ENCODE assay signal across 11 mouse cellular contexts in genomic region chr4:106869539-106869951, GRCm38 (mm10). TPM values are rescaled to one million over a fixed set of nuclear protein-coding genes. Genes with fewer than 3 reads are reported as not detected.
DNase-seq lines count a peak whose midpoint lies in the region; ATAC-seq lines count a peak whose summit lies in the region.
"Had no signal": no experiment of that assay in that cellular context is flagged by ENCODE, and none has a peak within 500 bp of the region (broad histone marks: within the 10 kb centered on the region; RNA-seq: fewer than 3 reads in every experiment).

No protein-coding gene starts in this region.

- H3K4me3 ChIP-seq in forebrain, embryonic 10.5 days, result no peak overlapping the region
- H3K4me3 ChIP-seq in forebrain, embryonic 16.5 days (replicated peaks; ENCODE audit: low read length), result no peak overlapping the region
- H3K4me3 ChIP-seq in midbrain, embryonic 10.5 days, result no peak overlapping the region
- H3K4me3 ChIP-seq in midbrain, embryonic 16.5 days (ENCODE audit: low read depth, low read length), result no peak overlapping the region
- H3K4me3 ChIP-seq in limb, embryonic 12.5 days (replicated peaks), result no peak overlapping the region
- H3K4me3 ChIP-seq: lung, embryonic 15.5 days had no signal

- ATAC-seq in forebrain, embryonic 16.5 days, result no peak
- ATAC-seq in midbrain, embryonic 16.5 days, result no peak
- ATAC-seq in limb, embryonic 12.5 days (ENCODE audit: insufficient number of reproducible peaks, insufficient read depth, low FRiP score, low TSS enrichment, low read depth), result no peak

- peak overlapping the region; percentile 58; the same call in 1 of the 2 replicates for H3K27ac ChIP-seq in forebrain, embryonic 10.5 days
- H3K27ac ChIP-seq in forebrain, embryonic 16.5 days (ENCODE audit: low read length), result no peak overlapping the region
- peak overlapping the region; percentile 57 for H3K27ac ChIP-seq in midbrain, embryonic 10.5 days (replicated peaks)
- no peak overlapping the region for H3K27ac ChIP-seq in midbrain, embryonic 16.5 days (ENCODE audit: low read length)
- H3K27ac ChIP-seq in limb, embryonic 12.5 days, result 0 out of 2 replicates have a peak overlapping the region, but pooled peaks have one; percentile 50
- H3K27ac ChIP-seq: lung, embryonic 15.5 days had no signal

- intact Hi-C loops in left cerebral cortex, postnatal 14 days (cut with DNase I), result no loop called here

- H3K9me3 ChIP-seq in forebrain, embryonic 10.5 days, result no peaks in the 10 kb centered on the region
- no peaks in the 10 kb centered on the region for H3K9me3 ChIP-seq in forebrain, embryonic 16.5 days (ENCODE audit: control insufficient read depth, low read length)
- no peaks in the 10 kb centered on the region; the same call in 1 of the 2 replicates for H3K9me3 ChIP-seq in midbrain, embryonic 10.5 days (replicated peaks)
- H3K9me3 ChIP-seq in midbrain, embryonic 16.5 days (replicated peaks; ENCODE audit: control insufficient read depth, low read length, poor library complexity, severe bottlenecking), result no peaks in the 10 kb centered on the region
- no peaks in the 10 kb centered on the region for H3K9me3 ChIP-seq in limb, embryonic 12.5 days
- H3K9me3 ChIP-seq: lung, embryonic 15.5 days had no signal

- no peaks in the 10 kb centered on the region for H3K36me3 ChIP-seq in forebrain, embryonic 10.5 days (replicated peaks)
- H3K36me3 ChIP-seq in forebrain, embryonic 16.5 days (ENCODE audit: control insufficient read depth, insufficient read depth), result no peaks in the 10 kb centered on the region
- no peaks in the 10 kb centered on the region for H3K36me3 ChIP-seq in midbrain, embryonic 10.5 days
- no peaks in the 10 kb centered on the region for H3K36me3 ChIP-seq in midbrain, embryonic 16.5 days (ENCODE audit: control insufficient read depth, insufficient read depth, low read length)
- no peaks in the 10 kb centered on the region for H3K36me3 ChIP-seq in limb, embryonic 12.5 days
- H3K36me3 ChIP-seq: lung, embryonic 15.5 days had no signal

- DNase-seq in forebrain, embryonic 10.5 days (ENCODE audit: extremely low spot score, low spot score), result no peak
- DNase-seq in midbrain, embryonic 10.5 days (ENCODE audit: low spot score), result no peak
- peak; percentile 24 for DNase-seq in thymus, postnatal 25 days
- DNase-seq in left cerebral cortex, postnatal 14 days (ENCODE audit: low spot score in 2 of 2), result no peak
- DNase-seq in embryo, embryonic 11 days, result no peak
- DNase-seq: adrenal gland, postnatal 10 days; kidney, adult 9 months had no signal

- H3K4me1 ChIP-seq in forebrain, embryonic 10.5 days, result peaks cover 49% of the 10 kb centered on the region
- peaks cover 20% of the 10 kb centered on the region for H3K4me1 ChIP-seq in forebrain, embryonic 16.5 days (replicated peaks; ENCODE audit: control insufficient read depth, insufficient read depth, low read length)
- H3K4me1 ChIP-seq in midbrain, embryonic 10.5 days, result peaks cover 49% of the 10 kb centered on the region
- peaks cover 13% of the 10 kb centered on the region for H3K4me1 ChIP-seq in midbrain, embryonic 16.5 days (ENCODE audit: control insufficient read depth, insufficient read depth, low read length)
- H3K4me1 ChIP-seq in limb, embryonic 12.5 days (replicated peaks), result peaks cover 47% of the 10 kb centered on the region

- H3K9ac ChIP-seq in forebrain, embryonic 16.5 days (replicated peaks; ENCODE audit: low read depth, low read length), result no peak overlapping the region
- H3K9ac ChIP-seq in midbrain, embryonic 16.5 days (ENCODE audit: low read depth, low read length), result no peak overlapping the region
- H3K9ac ChIP-seq in limb, embryonic 12.5 days (replicated peaks), result no peak overlapping the region
- H3K9ac ChIP-seq: lung, embryonic 15.5 days had no signal

- 83% methylated on average over 3 of the region's 3 CpGs for WGBS in forebrain, embryonic 10.5 days
- WGBS in forebrain, embryonic 16.5 days, result 80% methylated on average over 3 of the region's 3 CpGs
- 82% methylated on average over 3 of the region's 3 CpGs for WGBS in midbrain, embryonic 10.5 days
- 72% methylated on average over 3 of the region's 3 CpGs for WGBS in midbrain, embryonic 16.5 days
- WGBS in limb, embryonic 12.5 days, result 52% methylated on average over 3 of the region's 3 CpGs

- no peak overlapping the region for H3K4me2 ChIP-seq in forebrain, embryonic 16.5 days (ENCODE audit: low read length)
- H3K4me2 ChIP-seq in midbrain, embryonic 16.5 days (ENCODE audit: low read length), result no peak overlapping the region
- no peak overlapping the region for H3K4me2 ChIP-seq in limb, embryonic 12.5 days
- H3K4me2 ChIP-seq: lung, embryonic 15.5 days had no signal

- H3K27me3 ChIP-seq in forebrain, embryonic 10.5 days (ENCODE audit: poor library complexity, severe bottlenecking), result no peaks in the 10 kb centered on the region
- no peaks in the 10 kb centered on the region for H3K27me3 ChIP-seq in forebrain, embryonic 16.5 days (replicated peaks; ENCODE audit: control insufficient read depth, insufficient read depth, low read length)
- 0 out of 2 replicates have a peak, but pooled peaks cover 3% of the 10 kb centered on the region for H3K27me3 ChIP-seq in midbrain, embryonic 10.5 days (ENCODE audit: low read depth, poor library complexity, severe bottlenecking)
- H3K27me3 ChIP-seq in midbrain, embryonic 16.5 days (ENCODE audit: control insufficient read depth, insufficient read depth, low read depth, low read length), result no peaks in the 10 kb centered on the region
- no peaks in the 10 kb centered on the region for H3K27me3 ChIP-seq in limb, embryonic 12.5 days
- H3K27me3 ChIP-seq: lung, embryonic 15.5 days had no signal

RNA-seq across cellular contexts. Expression of gene Ssbp3, which starts 41.0 kb away (rescaled TPM):
- polyA plus RNA-seq in forebrain, embryonic 10.5 days (2016; fragmentation: Nextera tagmentation; extraction: Ambion mirVana), result 128 and 134 TPM in 2 replicates
- polyA plus RNA-seq in forebrain, embryonic 16.5 days (2015; fragmentation: Nextera tagmentation; extraction: Ambion mirVana), result 163 and 167 TPM in 2 replicates
- 119 and 136 TPM in 2 replicates for polyA plus RNA-seq in midbrain, embryonic 10.5 days (2016; fragmentation: Nextera tagmentation; extraction: Ambion mirVana)
- 129 and 164 TPM in 2 replicates for polyA plus RNA-seq in midbrain, embryonic 16.5 days (2015; fragmentation: Nextera tagmentation; extraction: Ambion mirVana)
- polyA plus RNA-seq in limb, embryonic 12.5 days (2016; fragmentation: Nextera tagmentation; extraction: Ambion mirVana), result 278 and 295 TPM in 2 replicates
- total RNA-seq in left cerebral cortex, postnatal 14 days (2021), result 100 to 1,000 TPM; 109 to 115 TPM

Comparison
In these comparisons a context has a peak if more than half of its experiments do, and no peak if none do; other contexts are left out.
1. H3K27ac ChIP-seq: peak in forebrain, embryonic 10.5 days (single experiment), midbrain, embryonic 10.5 days (single experiment) and limb, embryonic 12.5 days (single experiment); none in forebrain, embryonic 16.5 days (single experiment) and midbrain, embryonic 16.5 days (single experiment).